Mouse (Mus musculus) cerebellum, adult 2 months (tissue): Measurements from ENCODE around the gene Lyrm2. TPM values are rescaled to one million over a fixed set of nuclear protein-coding genes. Genes with fewer than 3 reads are reported as not detected.

Experiments
- DNase-seq, 2 experiments: peaks; one replicate each; pipeline ENCODE4 v3.0.0; 2021
- H3K27ac ChIP-seq: fragments of 200-500 bp; 2 replicates; pipeline ENCODE4 v1.5.1; 2012; ENCODE audit warnings: low read length, control low read depth, inconsistent platforms; ENCODE audit not compliant: insufficient read depth
- H3K27me3 ChIP-seq: fragments of 200-500 bp; 2 replicates; pipeline ENCODE4 v1.6.1; 2012; ENCODE audit warnings: inconsistent platforms, mild to moderate bottlenecking, low read length, moderate library complexity; ENCODE audit not compliant: control insufficient read depth, insufficient read depth
- H3K4me1 ChIP-seq: fragments of 200-500 bp; 2 replicates; pipeline ENCODE4 v1.6.1; 2011; ENCODE audit warnings: low read length; ENCODE audit not compliant: control insufficient read depth, insufficient read depth
- H3K4me3 ChIP-seq: fragments of 200-500 bp; replicated peaks from 2 replicates; pipeline ENCODE3; 2011; ENCODE audit warnings: mild to moderate bottlenecking, low read depth, low read length, control low read depth; ENCODE audit not compliant: insufficient read depth
- CTCF ChIP-seq: fragments of 200-500 bp; IDR thresholded peaks from 2 replicates; pipeline ENCODE4 v1.5.1; 2011; ENCODE audit warnings: low read depth, mild to moderate bottlenecking, control low read depth, low read length, moderate library complexity, borderline replicate concordance; ENCODE audit not compliant: insufficient read depth
- POLR2A ChIP-seq: fragments of 200-500 bp; IDR thresholded peaks from 2 replicates; pipeline ENCODE4 v1.6.1; 2011; ENCODE audit warnings: low read length, control low read depth, borderline replicate concordance; ENCODE audit not compliant: insufficient read depth
- WGBS: fragments of 180-500 bp; shearing (Covaris S2); methylation state at CpG from one replicate; pipeline ENCODE4 v1.1.7; 2018; 5-methylcytosine and 5-hydroxymethylcytosine counted together
- polyA plus RNA-seq: library from polyadenylated mRNA; depleted of rRNA; stranded (reverse); fragments of >200 nt; gene quantifications from 2 replicates; pipeline ENCODE4 v1.2.3, GENCODE M21; 2012; rRNA removed

Gene Lyrm2
- polyA plus RNA-seq: 41.6 and 49.6 TPM in 2 replicates

GRCm38 (mm10) chr4:32799966-32800576 lies at the start of gene Lyrm2:
Lyrm2 (plus strand) TSS chr4:32800253.
- DNase-seq: peak; percentile 86 to 90
- H3K27me3 ChIP-seq: no peaks in the 10 kb centered on the region
- H3K27ac ChIP-seq: peak within 1 kb of the TSS; percentile 94
- TF ChIP-seq POLR2A (peak; percentile 65; the same call in 1 of the 2 replicates), CTCF (no peak)
- peak within 1 kb of the TSS; percentile 69 for H3K4me3 ChIP-seq
- WGBS: under 1% methylated on average over 53 of the region's 53 CpGs
- no peaks in the 10 kb centered on the region; the same call in 1 of the 2 replicates for H3K4me1 ChIP-seq

DNA sequence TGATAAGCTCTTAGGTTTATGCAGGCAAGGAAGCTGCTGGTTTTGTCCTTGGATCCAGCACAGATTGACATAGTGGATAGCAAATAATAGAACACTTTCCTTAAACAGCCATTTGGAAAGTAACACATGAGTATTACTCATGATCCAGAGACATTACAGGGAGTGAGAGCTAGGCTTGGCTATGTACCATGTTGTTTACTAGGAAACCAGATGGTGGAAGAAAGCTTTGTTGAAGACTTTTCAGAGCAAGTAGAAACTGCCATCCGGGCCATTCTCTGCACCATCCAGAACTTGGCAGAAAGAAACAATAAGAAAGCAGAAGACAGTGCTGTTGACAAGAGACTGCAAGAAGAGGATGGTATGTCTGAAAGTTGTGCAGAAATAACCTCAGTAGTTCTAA lies 49.3 kb upstream of the Lyrm2 start:
- TF ChIP-seq POLR2A: no peak
- WGBS: 74% methylated on average over 1 of the region's 1 CpGs
- H3K27me3 ChIP-seq: no peaks in the 10 kb centered on the region
- no peak overlapping the region for H3K4me3 ChIP-seq
- no peak overlapping the region for H3K27ac ChIP-seq
- no peak for DNase-seq
- no peaks in the 10 kb centered on the region for H3K4me1 ChIP-seq

- Histone ChIP-seq H3K27ac (no peak overlapping the region), H3K27me3 (no peaks in the 10 kb centered on the region), H3K4me3 (no peak overlapping the region), H3K4me1 (no peaks in the 10 kb centered on the region)
- TF ChIP-seq CTCF: no peak
- TF ChIP-seq POLR2A: no peak
- WGBS: 89% methylated on average over 2 of the region's 2 CpGs
- no peak for DNase-seq
These were observed 42.6 kb upstream of the Lyrm2 start for GRCm38 (mm10) chr4:32757430-32757829.

- Histone ChIP-seq H3K4me3 (no peak overlapping the region), H3K4me1 (no peaks in the 10 kb centered on the region), H3K27me3 (no peaks in the 10 kb centered on the region), H3K27ac (no peak overlapping the region)
- DNase-seq: no peak
- TF ChIP-seq CTCF: no peak
- TF ChIP-seq POLR2A: no peak
- WGBS: 74% methylated on average over 7 of the region's 7 CpGs
These were observed 32.6 kb upstream of the Lyrm2 start for GRCm38 (mm10) chr4:32767471-32767870.

DNA sequence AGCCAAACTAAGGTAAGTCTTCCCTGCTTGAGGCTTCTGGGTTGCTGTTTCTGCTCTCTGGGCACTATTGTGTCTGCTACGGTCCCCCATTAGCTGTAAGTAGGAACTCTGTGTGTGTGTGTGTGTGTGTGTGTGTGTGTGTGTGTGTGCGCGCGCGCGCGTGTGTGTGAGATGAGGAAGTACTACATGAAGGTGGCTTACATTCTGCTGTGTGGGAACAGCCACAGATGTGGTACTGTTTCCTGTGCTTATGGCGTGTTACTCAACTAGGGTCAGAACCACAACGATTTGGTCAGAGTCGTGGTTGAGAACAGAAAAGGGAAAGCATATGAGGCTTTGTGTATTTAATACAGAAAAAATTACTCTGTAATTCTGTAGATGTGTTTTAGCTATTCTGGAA lies 32.0 kb upstream of the Lyrm2 start:
- Histone ChIP-seq H3K4me3 (no peak overlapping the region), H3K4me1 (no peaks in the 10 kb centered on the region), H3K27me3 (no peaks in the 10 kb centered on the region), H3K27ac (no peak overlapping the region)
- WGBS: 95% methylated on average over 10 of the region's 10 CpGs
- TF ChIP-seq POLR2A (no peak), CTCF (no peak)
- no peak for DNase-seq

GRCm38 (mm10) chr4:32770284-32770810 lies 29.7 kb upstream of the Lyrm2 start:
- 97% methylated on average over 7 of the region's 7 CpGs for WGBS
- no peaks in the 10 kb centered on the region for H3K27me3 ChIP-seq
- no peak overlapping the region for H3K4me3 ChIP-seq
- 0 out of 2 replicates have a peak, but pooled peaks have one; percentile 5 for TF ChIP-seq CTCF
- TF ChIP-seq POLR2A: no peak
- no peak overlapping the region for H3K27ac ChIP-seq
- DNase-seq: no peak
- H3K4me1 ChIP-seq: no peaks in the 10 kb centered on the region

DNA sequence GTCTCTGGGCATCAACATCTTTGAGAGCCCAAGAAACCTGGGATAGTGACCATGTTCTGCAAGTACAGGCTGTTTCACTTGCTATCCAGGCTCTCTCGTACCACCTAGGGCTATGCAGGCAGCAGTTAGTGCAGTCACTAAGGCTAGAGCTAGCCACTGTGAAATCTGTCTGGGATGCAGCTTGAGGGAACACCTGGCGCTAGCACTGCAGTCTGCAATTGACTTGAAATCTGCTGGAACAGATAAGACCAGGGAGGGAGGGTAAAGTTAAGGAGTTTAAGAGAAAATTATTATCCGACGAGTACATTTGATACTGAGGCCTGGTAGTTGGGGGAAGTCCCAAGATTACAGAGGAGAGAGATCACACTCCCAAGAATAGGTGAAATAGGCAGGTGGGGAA lies 20.1 kb upstream of the Lyrm2 start:
- DNase-seq: no peak
- 90% methylated on average over 4 of the region's 4 CpGs for WGBS
- Histone ChIP-seq H3K27ac (no peak overlapping the region), H3K27me3 (no peaks in the 10 kb centered on the region), H3K4me1 (no peaks in the 10 kb centered on the region), H3K4me3 (no peak overlapping the region)
- TF ChIP-seq CTCF (no peak), POLR2A (no peak)

DNA sequence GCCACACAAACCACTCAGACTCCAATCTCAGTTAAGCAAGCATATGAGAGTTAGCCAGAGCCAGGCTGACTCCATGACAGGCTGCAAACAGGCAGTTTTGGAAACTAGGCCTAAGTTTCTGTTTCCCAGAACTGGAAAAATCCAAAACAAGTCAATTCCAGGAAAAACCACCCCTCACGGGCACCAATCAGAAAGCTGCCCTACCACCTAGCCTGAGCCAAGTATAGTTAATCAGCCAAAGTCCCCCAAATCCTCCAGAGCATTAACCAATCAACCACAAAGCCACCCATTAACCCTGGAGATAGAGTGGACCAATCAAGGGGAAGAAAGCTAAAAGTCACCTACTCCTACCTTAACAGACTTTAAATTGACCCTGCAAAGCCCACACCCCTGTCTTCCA lies 12.9 kb upstream of the Lyrm2 start:
- DNase-seq: no peak
- TF ChIP-seq CTCF: no peak
- TF ChIP-seq POLR2A: no peak
- H3K4me3 ChIP-seq: no peak overlapping the region
- H3K27ac ChIP-seq: no peak overlapping the region
- WGBS: 71% methylated on average over 1 of the region's 1 CpGs
- no peaks in the 10 kb centered on the region for H3K4me1 ChIP-seq
- H3K27me3 ChIP-seq: no peaks in the 10 kb centered on the region
